Mouse (Mus musculus) small intestine, adult 2 months (tissue): ENCODE measurements around the gene Dpp6.

ENCODE experiments used
- CTCF ChIP-seq: fragments of 200-500 bp; IDR thresholded peaks from 2 replicates; pipeline ENCODE4 v1.5.1; 2012; ENCODE audit warnings: low read depth, mild to moderate bottlenecking, control low read depth, inconsistent platforms, low read length, moderate library complexity, mixed read lengths; ENCODE audit not compliant: insufficient replicate concordance, insufficient read length; ENCODE audit errors: extremely low read depth
- POLR2A ChIP-seq: fragments of 200-500 bp; IDR thresholded peaks from 2 replicates; pipeline ENCODE4 v1.6.1; 2012; ENCODE audit warnings: low read depth, mild to moderate bottlenecking, control low read depth, inconsistent platforms, low read length, moderate library complexity

- no peak for TF ChIP-seq POLR2A
- TF ChIP-seq CTCF = no peak
Observed at GRCm38 (mm10) chr5:27126034-27126433, 309.0 kb downstream of the Dpp6 start.
